Mouse (Mus musculus) mature B cell (primary cell): Measurements from ENCODE around the gene Pak6.
"Not testable (repeated sequence)": the region's sequence is repeated elsewhere in the genome, so short reads cannot be mapped to it uniquely, and the experiment has no call there.

ENCODE experiments used
- in situ Hi-C: fragments of 300-500 bp; cut with MboI; formaldehyde crosslinking; loops from 2 replicates; pipeline ENCODE4 v1.14.3; 2019

The Pak6 gene

DNA sequence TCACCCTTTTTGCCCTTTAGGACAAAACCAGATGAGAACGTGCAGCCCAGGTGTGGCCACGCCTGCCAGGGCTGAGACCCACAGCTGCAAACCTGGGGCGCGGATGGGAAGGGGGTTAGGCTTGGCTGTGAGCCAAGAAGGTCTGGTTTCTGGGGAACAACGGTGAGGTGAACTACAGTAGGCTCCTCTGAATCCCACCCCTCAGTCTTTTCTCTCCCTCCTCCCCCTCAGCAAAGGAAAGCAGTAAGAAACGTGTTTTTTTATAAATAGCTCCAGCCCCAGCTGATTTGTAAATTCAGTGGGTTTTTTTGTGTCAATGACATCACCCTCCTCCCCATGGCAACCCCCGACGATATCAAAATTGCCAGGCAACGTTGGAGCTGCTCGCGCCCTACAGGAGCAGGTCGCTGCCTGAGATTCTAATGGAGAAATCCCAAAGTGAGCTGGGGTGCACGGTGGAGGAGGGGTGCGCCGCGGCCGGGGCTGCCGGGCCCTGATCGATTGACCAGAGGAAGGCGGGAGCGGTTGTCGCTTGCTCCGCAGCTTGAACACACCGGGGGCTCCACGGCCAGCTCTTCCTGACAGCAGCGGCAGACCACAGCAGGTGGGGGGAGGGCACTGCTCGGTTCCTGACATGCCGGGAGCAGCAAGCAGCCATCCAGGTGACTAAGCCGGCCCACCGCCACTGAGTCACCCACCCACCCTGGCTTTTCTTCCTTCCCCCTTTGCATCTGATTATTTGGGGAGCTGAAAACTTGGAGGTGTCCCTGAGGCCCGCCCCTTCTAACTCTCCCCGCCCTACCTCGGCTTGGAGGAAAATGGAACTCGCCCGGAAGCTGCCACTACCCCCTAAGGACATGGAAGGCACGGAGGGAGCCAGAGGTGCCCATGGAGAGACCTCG, at the start of gene Pak6:
Pak6 (plus strand) TSS at position 402 of the 902 bp plus-strand sequence.
- in situ Hi-C loops: no loop called here

DNA sequence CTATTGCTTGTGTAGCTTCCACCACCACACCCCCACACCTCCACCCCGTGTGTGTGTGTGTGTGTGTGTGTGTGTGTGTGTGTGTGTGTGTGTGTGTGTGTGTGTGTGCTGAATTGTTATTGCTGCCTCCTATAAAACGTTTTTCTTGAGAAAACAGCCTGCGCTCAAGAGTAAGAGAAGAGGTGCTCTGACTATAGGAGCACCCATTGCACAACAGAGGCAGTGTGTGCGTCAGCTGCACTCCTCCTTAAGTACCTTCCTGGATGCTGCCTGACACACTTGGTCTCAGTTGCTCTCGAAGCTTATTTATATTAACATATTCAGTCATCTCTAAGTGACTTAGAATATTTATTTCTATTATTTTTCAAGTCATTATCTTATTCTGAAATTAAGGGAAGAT, 45.1 kb upstream of the Pak6 start:
- in situ Hi-C loops: no loop called here

DNA sequence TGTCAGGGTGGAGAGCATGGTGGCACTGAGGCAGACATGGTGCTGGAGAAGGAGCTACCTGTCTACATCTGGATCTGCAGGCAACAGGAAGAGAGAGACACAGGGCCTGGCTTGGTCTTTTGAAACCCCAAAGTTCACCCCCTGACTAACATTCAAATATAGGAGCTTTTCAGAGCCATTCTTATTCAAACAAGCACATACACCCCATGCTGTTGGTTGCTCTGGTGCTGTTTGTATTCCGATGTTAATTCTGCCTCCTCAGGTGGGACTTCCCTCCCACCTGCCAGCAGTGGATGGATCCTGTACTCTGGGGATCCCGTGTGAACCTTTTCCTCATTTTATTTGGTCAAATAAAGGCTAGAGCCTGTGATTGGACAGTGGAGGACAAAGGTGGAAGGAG, 43.0 kb upstream of the Pak6 start:
- in situ Hi-C loops: no loop called here

DNA sequence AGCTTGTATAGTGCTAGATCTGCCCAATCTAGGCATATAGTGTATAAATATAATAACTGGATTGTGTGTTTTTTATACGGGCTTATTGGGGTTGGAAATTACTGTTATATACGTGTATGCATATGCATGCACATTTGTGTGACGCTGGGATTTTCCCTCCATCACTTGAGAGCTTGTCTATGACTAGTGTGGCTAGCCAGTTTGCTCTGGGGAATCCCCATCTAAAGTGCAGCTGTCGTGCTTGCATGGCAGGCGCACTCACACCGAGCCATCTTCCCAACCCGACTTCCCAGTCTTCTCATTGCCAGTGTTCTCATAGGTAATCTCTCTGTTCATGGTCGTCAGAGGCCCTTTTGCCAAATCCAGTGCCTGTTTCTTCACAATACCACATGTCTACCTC, 42.5 kb upstream of the Pak6 start:
- in situ Hi-C loops: no loop called here

DNA sequence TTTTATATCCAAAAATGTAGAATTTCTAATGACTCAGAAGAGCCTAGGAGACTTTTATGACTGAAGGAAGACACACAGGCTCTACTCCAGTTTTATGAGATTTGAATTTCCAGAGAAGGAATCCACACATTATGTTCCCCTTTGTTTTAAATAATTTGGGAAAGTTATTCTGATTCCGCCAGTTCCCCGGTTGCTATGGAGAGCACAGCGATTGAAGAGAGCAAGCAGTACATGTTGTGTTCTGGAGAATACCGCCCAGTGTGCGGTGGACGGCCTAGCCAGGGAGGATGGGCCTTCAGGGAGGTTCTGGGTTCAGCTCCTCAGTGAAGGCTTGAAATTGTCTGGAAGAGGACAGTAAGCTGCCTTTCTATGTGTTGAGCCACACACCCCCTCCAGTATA, 33.8 kb upstream of the Pak6 start:
- in situ Hi-C loops: no loop called here

DNA sequence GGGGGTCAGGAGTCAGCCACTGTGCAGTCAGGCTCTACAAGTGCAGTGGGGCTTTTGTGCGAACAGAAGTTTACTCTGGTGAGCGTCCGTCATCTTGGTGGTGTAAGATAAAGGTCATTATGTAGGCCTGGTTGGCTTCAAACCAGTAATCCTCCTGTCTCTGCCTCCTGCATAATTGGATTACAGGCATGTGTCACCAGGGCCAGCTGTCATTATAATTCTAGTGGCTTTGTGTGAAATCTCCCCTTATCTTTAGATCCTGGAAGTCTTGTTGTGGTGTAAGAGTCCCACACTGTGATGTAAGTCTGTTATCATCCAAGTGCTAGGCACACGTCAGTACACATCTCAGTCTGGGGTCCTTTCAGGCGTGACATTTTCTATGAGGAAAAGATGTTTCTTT, 29.7 kb upstream of the Pak6 start:
- in situ Hi-C loops: no loop called here

DNA sequence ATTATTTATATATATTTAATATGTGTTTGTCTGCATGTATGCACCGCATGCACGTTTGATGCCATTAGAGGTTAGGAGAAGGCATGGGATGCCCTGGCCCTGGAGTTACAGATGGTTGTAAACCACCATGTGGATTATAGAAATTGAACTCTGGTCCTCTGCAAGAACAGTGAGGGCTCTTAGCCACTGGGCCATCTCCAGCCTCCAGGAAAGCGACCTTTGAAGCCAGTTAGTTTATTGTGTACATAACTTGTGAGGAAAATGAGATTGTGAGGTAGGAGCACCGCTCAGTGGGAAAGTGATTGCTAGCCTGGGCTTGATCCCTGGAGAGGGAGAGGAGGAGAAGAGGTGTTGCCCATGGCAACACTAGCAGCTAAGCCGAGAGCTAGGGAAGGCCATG, 25.8 kb upstream of the Pak6 start:
- in situ Hi-C loops: loop anchor here (5.0 kb wide), 3 partner anchors 60 to 245 kb away; partner anchors contain the start of gene Ccdc9b

DNA sequence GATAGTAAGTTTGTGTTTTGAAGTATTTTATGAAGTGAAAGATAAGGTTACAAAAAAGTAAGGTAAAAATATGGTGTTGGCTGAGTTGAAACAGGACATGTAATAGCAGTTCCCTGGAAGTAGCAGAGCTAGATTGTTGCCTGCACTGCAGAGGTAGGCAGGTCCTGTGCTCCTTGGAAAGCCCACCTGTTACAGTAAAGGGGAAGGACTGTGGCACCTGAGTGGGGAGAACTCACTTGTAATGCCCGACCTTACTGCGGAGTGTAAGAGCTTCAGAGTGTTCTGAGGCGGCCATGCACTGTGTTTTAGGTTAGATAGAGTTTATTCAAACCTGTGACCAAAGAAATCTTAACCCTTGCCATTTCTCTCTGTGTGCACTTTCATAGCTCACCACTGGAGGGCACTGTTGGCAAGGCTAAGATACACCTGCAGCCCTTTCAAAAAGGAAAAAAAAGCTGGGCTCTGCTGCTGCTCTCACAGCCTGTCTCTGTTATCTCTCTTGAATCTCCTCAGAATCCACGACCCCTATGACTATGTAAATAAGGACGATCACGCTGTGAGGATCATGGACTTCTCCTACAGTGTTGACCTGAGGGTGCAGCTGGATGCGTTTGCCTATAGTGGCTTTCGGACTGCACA, 25.1 kb upstream of the Pak6 start:
- in situ Hi-C loops: loop anchor here (5.0 kb wide), 3 partner anchors 59 to 244 kb away; partner anchors contain the start of gene Ccdc9b

DNA sequence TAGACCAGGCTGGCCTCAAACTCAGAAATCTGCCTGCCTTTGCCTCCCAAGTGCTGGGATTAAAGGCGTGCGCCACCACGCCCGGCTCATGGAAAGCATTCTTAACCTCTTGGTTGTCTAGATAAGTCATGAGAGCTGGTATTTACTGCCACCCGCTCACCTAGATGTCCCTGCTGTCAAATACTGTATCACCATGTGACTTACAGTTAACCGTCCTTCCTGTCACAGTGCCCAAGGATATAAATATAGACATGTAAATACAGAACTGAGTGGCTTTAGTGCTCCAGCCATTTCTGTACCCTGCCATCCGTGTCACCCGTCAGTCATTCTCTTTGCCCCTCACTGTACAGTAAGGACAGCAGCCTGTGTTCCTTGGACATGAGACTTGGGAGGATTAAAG, 24.4 kb upstream of the Pak6 start:
- in situ Hi-C loops: loop anchor here (5.0 kb wide), 3 partner anchors 59 to 244 kb away; partner anchors contain the start of gene Ccdc9b

DNA sequence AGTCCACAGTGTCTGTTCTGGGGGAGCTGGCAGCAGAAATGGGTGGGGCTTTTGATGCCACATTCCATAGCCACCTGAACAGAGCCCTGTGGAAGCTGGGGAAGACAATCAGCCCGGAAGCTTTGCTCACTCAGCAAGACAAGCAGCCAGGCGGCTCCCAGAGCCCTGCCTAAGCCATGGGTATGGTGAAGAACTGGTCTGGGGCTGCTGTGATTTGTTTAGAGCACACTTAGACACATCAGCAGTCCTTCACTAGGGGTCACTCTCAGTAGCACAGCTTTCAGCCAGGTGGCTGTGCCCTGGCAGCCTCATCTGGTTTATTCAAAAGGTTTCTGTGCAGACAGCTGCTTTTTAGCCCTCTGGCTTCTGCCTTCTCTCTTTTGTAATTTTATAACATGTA, 22.0 kb upstream of the Pak6 start:
- in situ Hi-C loops: no loop called here

DNA sequence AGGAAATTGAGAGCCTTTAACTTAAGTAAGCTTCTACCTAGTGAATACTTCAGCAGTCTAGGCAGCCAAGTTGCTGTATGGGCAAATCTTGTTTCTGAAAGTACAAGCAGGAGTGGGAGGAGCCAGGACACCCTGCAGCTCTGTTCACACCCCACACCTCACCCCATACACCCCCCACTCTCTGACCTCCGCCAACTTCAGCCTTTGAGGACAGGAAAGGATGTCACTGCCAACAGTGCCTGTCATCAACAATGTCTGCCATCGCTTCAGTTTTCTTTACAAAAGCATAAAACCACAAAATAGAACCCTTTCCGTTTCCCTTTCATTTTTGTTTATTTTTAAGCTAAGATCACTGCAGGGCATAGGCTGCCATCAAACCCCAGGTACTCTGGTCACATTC, 20.7 kb upstream of the Pak6 start:
- in situ Hi-C loops: no loop called here

DNA sequence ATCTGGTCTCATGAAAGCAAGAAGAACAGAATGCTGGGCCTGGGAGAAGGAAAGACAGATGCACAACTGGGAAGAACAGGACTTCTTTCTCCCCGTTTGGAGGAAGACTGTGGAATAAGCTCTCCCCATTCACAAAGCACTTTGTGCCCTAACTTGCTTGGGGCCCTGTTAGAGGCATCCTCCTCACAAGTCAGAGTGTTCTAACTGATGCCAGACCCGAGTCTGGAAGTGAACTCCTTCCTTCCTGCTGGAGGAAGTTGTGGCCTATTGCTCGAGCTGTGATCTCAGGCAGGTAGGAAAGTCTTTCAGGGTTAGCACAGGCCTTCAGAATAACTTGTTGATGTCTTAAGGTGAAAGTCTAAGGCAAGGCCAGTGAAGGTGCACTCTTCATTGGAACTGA, 20.2 kb upstream of the Pak6 start:
- in situ Hi-C loops: no loop called here

DNA sequence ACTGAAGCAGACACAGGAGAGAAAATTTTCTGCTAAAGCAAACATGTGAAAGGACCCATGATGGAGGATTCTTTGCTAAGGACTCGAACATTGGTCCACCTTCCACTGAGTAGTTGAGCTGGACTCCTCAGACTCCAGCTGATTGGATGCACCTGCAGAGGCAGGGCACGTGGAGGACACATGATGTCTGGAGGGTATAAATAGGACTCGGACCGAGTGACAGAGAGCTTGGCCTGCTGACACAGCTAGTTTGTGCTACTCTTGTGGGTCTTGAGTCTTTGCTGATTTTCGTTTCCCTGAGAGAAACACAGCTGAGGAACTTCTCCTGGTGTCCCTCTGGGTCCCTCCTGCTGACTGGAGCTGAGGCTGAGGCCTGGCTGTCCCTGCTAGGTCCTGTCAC, 16.4 kb upstream of the Pak6 start:
- in situ Hi-C loops: no loop called here

DNA sequence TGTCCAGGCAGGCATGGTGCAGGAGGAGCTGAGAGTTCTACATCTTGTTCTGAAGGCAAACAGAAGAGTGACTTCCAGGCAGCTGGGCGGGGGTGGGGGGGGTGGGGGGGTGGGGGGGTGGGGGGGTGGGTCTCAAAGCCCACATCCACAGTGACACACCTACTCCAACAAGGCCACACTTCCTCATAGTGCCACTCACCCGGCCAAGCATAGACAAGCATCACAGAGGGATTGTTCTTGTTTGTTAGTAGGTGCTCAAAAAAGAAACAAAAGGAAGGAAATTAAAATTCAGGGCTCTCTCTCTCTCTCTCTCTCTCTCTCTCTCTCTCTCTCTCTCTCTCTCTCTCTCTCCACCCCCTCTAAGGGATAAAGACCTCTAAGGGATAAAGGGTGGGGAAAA, 12.4 kb upstream of the Pak6 start:
- in situ Hi-C loops: not testable (repeated sequence)

DNA sequence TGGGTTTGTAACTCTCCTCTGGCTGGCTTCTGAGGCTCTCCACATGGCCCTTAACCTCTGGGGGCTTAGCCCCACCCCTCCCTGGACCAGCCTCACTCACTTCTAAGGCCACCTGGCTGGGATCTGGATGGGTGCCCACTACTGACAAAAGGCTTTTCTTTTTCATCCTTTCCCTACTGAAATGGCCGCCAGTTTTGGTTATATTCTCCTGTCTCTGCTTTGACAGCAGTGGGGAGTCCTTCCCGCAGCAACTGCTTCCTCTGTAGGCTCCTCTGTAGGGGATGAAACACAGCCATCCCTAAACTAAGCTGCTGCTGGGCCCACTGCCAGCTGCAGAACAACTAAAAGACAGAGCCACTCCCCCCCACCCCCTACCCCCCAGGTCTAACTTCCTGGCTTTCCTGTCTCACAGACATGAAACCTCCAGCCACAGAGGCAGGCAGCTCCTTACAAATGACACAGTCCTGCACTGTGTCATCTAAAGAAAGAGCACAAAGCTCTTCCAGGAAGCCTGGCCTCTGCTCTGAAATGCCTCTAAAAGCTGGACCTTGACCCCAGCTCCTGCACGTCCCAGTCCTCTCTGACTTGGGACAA, 6.3 kb upstream of the Pak6 start:
- in situ Hi-C loops: no loop called here

DNA sequence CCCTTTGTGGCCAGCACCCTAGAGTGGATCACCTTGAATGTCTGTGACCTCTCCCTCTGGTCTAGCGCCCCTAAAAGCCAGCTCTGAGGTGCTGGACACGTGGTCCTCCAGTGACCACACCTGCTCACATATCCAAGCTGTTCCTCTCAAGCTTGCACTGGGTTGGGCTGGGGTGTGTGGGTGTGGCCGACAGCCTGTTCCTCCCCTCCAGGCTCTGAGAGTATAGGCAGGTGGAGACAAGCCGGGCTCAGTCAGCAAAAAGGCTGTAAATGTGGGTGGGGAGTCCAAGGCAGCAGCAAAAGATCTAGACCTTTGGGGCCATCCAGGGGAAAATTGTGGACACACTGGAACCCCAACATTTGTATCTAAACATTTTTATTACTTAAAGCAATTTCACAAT, 4.6 kb upstream of the Pak6 start:
- in situ Hi-C loops: no loop called here

DNA sequence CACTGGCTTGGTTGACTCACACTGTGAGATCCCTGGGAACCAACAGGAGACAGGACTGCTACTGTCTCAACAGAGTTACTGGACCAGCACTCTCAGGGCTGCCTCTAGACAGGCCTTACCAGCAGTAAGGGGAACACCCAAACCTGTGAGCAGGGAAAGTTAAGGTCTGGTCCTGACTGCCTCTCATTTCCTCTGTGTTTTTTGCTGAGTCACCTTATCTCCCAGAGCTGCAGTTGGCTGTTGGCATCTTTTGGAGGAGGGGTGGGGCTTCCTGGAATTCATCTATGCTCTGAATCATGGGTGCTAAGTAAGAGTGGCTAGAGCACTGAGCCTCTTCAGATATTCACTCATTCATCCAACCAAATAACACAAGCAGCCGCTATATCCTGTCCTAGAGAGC, 4.0 kb upstream of the Pak6 start:
- in situ Hi-C loops: no loop called here

DNA sequence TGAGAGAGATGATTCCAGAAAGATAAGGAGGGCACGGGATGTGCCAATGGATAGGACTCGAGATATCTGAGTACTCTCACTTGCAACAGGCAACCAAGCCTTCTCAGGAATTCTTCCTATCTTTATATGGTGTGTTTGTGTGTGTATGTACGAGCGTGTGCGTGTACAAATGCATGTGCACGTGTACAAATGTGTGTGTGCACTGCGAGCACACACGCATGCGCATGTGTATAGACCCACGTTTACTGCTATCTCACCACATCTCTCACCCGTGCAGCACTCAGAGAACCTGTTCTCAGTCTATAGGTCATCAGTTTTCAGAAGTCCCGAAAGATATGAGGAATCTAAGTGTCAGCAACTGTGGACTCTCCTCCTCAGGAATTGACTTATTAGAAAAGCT, 3.6 kb upstream of the Pak6 start:
- in situ Hi-C loops: no loop called here

DNA sequence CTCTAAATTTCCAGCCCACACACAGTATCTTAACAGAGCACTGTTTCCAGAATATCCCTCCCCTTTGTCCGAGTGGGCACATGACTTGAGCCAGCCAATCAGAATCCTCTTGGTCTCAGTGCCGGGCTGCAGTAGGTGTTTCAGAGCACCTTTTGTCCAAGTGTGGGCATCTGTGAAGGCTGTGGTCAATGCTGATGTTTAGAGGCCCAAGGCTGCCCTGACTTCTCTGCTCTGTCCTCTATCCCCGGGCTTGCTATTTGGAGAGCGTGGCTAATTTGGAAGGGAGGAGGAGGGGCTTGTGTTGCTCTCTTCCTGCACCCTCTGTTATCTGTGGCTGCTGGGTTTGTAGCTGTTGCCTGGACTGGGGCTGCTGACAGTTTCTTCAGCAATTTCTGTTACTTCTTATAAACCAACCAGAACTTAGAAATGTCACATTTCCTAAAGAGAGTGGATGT, 3.1 kb upstream of the Pak6 start:
- in situ Hi-C loops: no loop called here

DNA sequence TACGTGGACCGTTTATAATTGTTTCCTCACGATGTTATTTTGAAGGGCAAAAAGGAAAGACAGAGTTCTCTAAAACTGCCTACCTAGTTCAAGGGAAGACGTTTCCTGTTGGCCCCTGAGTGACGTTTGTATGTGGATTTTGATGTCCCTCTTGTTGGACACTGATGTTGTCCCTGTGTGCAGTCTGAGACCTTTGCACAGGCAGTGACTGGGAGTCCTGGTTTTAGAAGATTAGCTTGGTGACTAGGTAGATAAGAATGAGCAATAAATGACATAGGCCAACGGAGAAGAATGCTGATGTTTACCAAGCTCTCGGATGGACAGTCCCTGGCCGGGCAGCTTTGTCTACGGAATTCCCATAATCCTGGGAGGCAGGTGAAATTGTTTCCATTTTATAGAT, 1.2 kb upstream of the Pak6 start:
- in situ Hi-C loops: no loop called here

DNA sequence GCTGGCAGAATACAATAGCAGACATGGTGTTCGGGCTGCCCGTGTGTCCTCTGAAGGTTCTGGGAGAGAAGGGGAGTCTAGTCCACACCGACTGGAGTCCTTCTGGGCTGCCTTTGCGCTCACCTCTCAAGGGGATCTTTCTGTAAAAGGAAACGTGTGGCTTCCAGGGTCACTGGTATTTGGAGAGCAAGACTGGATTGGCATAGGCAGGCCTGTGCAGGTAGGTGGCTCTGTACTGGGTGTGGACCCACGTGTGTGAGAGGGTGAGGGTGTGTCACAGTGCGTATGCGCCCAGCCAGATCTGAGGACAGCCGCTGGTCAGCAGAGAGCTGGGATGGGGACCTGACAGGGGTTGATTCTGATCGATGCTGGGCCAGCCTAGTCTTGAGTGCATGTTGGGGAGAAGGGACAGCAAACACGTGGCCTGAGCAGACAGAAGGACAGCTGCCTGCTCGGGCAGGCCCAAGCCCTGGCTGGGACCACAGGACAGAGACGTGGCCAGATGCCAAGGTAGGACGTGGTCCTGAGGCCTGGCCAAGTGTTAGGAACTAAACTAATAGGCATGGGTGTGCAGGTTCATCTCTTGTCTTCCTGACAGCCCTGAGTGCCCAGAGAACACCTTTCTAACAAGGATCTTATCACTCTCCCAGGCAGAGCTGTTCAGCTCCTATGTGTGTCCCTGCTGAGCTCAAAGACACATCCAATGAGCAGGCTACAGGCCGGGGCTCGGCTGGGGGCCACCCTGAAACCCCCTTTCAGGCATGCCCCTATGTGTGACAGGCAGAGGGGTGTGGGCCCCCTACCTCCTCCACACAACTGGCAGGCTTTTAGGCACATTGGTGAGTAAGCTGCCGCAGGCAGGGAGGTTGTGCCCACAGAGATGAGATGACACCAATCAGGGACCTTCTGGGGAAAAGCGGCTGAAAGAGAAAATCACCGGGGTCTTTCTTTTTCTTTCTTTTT, 982 bp downstream of the Pak6 start:
- in situ Hi-C loops: no loop called here
